ENCODE assay signal across 12 mouse cellular contexts in the genomic region with DNA sequence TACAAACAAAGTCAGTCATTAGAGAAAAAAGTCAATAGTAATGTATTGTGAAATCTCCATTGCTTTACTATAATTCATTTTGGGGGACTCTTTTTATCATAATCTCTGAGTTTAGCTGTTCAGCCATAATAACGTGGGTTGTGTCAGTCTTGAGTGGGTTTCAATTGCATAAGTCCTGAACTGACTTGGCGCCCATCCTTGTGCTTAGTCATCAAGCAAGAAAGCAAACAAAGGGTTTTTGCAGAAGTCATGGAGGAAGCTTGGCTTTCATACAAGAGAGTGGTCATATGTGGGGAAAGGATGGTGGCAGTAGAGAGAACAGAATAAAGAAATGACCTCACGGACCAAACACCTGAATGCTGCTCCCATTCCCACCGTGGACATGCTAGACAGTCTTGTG.
"Had no signal": no experiment of that assay in that cellular context is flagged by ENCODE, and none has a peak within 500 bp of the region (broad histone marks: within the 10 kb centered on the region; RNA-seq: fewer than 3 reads in every experiment).

No protein-coding gene starts in this region.

- H3K36me3 ChIP-seq: limb, embryonic 12.5 days; liver, embryonic 15.5 days; midbrain, embryonic 13.5 days; neural tube, embryonic 15.5 days had no signal

- H3K4me3 ChIP-seq: limb, embryonic 12.5 days; liver, embryonic 15.5 days; midbrain, embryonic 13.5 days; neural tube, embryonic 15.5 days had no signal

- DNase-seq: kidney, adult 18-20 months; kidney, postnatal 25 days; liver; lung, adult 2 months; lung, postnatal 36 days; right cerebral cortex, postnatal 4 days; thymus, postnatal 4 days had no signal

- ATAC-seq: lung, postnatal 0 days; midbrain, embryonic 13.5 days had no signal

- H3K4me1 ChIP-seq: limb, embryonic 12.5 days; liver, embryonic 15.5 days; midbrain, embryonic 13.5 days; neural tube, embryonic 15.5 days had no signal

- H3K27ac ChIP-seq: limb, embryonic 12.5 days; liver, embryonic 15.5 days; midbrain, embryonic 13.5 days; neural tube, embryonic 15.5 days had no signal

- H3K27me3 ChIP-seq: limb, embryonic 12.5 days; liver, embryonic 15.5 days; midbrain, embryonic 13.5 days; neural tube, embryonic 15.5 days had no signal

- H3K4me2 ChIP-seq: limb, embryonic 12.5 days; liver, embryonic 15.5 days; midbrain, embryonic 13.5 days; neural tube, embryonic 15.5 days had no signal

- H3K9ac ChIP-seq: limb, embryonic 12.5 days; liver, embryonic 15.5 days; midbrain, embryonic 13.5 days; neural tube, embryonic 15.5 days had no signal

- H3K9me3 ChIP-seq: limb, embryonic 12.5 days; liver, embryonic 15.5 days; midbrain, embryonic 13.5 days; neural tube, embryonic 15.5 days had no signal
